Mouse (Mus musculus) heart, embryonic 15.5 days (tissue): Measurements from ENCODE around the gene Trappc3. TPM values are rescaled to one million over a fixed set of nuclear protein-coding genes. Genes with fewer than 3 reads are reported as not detected.

Experiments
- ATAC-seq: fragments of 200-750 bp; cut with Nextera tagmentation; replicated peaks from 2 replicates; pipeline ENCODE4 v1.8.0; 2017; ENCODE audit warnings: low read depth, moderate TSS enrichment; ENCODE audit not compliant: insufficient number of reproducible peaks, insufficient read depth, low FRiP score
- H3K27ac ChIP-seq: fragments of 300-500 bp; sonication (generic); 2 replicates; pipeline ENCODE4 v1.5.1; 2015; ENCODE audit warnings: mild to moderate bottlenecking, inconsistent platforms
- H3K27me3 ChIP-seq: fragments of 300-500 bp; sonication (generic); 2 replicates; pipeline ENCODE4 v1.6.1; 2015; ENCODE audit warnings: inconsistent platforms
- H3K36me3 ChIP-seq: fragments of 300-500 bp; sonication (generic); 2 replicates; pipeline ENCODE4 v1.6.1; 2015; ENCODE audit warnings: mild to moderate bottlenecking, inconsistent platforms
- H3K4me1 ChIP-seq: fragments of 300-500 bp; sonication (generic); replicated peaks from 2 replicates; pipeline ENCODE4 v1.6.1; 2015; ENCODE audit warnings: inconsistent platforms
- H3K4me2 ChIP-seq: fragments of 300-500 bp; sonication (generic); 2 replicates; pipeline ENCODE4 v1.6.1; 2015; ENCODE audit warnings: inconsistent platforms, mild to moderate bottlenecking, moderate library complexity
- H3K4me3 ChIP-seq: fragments of 300-500 bp; sonication (generic); 2 replicates; pipeline ENCODE4 v1.5.1; 2015; ENCODE audit warnings: mild to moderate bottlenecking, inconsistent platforms
- H3K9ac ChIP-seq: fragments of 300-500 bp; sonication (generic); 2 replicates; pipeline ENCODE4 v1.6.1; 2015; ENCODE audit warnings: mild to moderate bottlenecking, inconsistent platforms
- H3K9me3 ChIP-seq: fragments of 300-500 bp; sonication (generic); replicated peaks from 2 replicates; pipeline ENCODE4 v1.6.1; 2016; ENCODE audit warnings: inconsistent platforms
- WGBS: fragments of 180-500 bp; shearing (Covaris S2); methylation state at CpG from one replicate; pipeline ENCODE4 v1.1.7; 2015; ENCODE audit warnings: mixed read lengths; 5-methylcytosine and 5-hydroxymethylcytosine counted together
- polyA plus RNA-seq: library from polyadenylated mRNA; unstranded; fragments of >200 nt; fragmentation: Nextera tagmentation; extraction: Ambion mirVana; gene quantifications from 2 replicates; pipeline ENCODE4 v1.2.1, GENCODE M21; 2015

Gene Trappc3
- polyA plus RNA-seq, 1 experiment from 2014 or later: 73.1 TPM

GRCm38 (mm10) chr4:126316443-126317040 lies 54.4 kb downstream of the Trappc3 start:
- 88% methylated on average over 13 of the region's 13 CpGs for WGBS
- no peak overlapping the region for H3K4me3 ChIP-seq
- no peaks in the 10 kb centered on the region for H3K9me3 ChIP-seq
- H3K27ac ChIP-seq: no peak overlapping the region
- H3K4me1 ChIP-seq: peaks cover 33% of the 10 kb centered on the region
- peaks cover 25% of the 10 kb centered on the region for H3K36me3 ChIP-seq
- no peak overlapping the region for H3K9ac ChIP-seq
- no peaks in the 10 kb centered on the region for H3K27me3 ChIP-seq
- ATAC-seq: no peak
- H3K4me2 ChIP-seq: no peak overlapping the region

GRCm38 (mm10) chr4:126319806-126320205 lies 57.7 kb downstream of the Trappc3 start:
- H3K4me1 ChIP-seq: peaks cover 33% of the 10 kb centered on the region
- H3K9ac ChIP-seq: no peak overlapping the region
- no peak overlapping the region for H3K4me3 ChIP-seq
- H3K27me3 ChIP-seq: peaks cover 18% of the 10 kb centered on the region
- no peak overlapping the region for H3K4me2 ChIP-seq
- H3K36me3 ChIP-seq: peaks cover 25% of the 10 kb centered on the region
- WGBS: 88% methylated on average over 6 of the region's 6 CpGs
- H3K27ac ChIP-seq: no peak overlapping the region
- H3K9me3 ChIP-seq: no peaks in the 10 kb centered on the region
- no peak for ATAC-seq

DNA sequence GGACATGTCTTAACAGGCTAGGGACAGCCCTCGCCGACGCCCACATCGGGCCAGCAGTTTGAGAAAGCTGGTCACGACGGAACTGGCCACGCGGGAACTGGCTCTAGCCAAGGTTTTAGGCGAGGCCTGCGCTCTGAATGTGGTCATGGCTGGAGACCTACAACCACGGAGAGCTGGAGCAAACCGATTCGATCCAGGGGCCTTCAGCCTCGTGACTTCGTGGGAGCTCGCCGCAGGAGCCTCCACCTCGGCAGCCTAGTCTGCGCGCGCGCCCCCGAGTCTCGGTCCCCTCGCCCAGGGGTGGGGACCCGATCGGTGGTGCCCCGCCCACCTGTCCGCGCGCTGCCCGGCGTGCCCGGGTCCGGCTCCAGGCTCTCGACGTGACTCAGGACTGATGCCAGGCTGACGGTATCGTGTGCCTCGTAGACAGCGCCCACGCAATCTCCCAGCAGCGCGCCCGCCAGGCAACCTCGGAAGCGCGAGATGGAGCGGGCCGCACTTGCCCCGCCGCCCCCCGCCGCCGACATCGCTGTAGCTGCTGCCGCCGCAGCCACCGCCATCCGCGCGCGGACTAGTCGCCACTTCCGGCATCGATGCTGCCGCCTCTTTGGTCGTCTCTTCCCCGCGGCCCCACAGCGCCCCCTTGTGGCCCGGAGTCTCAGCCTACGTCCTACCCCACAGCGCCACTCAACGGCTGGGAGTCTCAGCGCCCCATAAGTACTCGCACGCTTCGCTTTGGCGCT lies 59.2 kb downstream of the Trappc3 start, which contains the start of gene Adprhl2:
Gene Adprhl2, minus strand, starts transcription at position 593 of the 743 bp plus-strand sequence.
- H3K36me3 ChIP-seq: peaks cover 20% of the 10 kb centered on the region
- H3K27me3 ChIP-seq: peaks cover 29% of the 10 kb centered on the region
- H3K9me3 ChIP-seq: no peaks in the 10 kb centered on the region
- peak within 1 kb of the TSS; percentile 83 for H3K27ac ChIP-seq
- H3K4me2 ChIP-seq: peak within 1 kb of the TSS; percentile 91
- peaks cover 32% of the 10 kb centered on the region for H3K4me1 ChIP-seq
- H3K4me3 ChIP-seq: peak within 1 kb of the TSS; percentile 98
- H3K9ac ChIP-seq: peak within 1 kb of the TSS; percentile 92
- ATAC-seq: peak; percentile 84
- WGBS: under 1% methylated on average over 80 of the region's 80 CpGs

DNA sequence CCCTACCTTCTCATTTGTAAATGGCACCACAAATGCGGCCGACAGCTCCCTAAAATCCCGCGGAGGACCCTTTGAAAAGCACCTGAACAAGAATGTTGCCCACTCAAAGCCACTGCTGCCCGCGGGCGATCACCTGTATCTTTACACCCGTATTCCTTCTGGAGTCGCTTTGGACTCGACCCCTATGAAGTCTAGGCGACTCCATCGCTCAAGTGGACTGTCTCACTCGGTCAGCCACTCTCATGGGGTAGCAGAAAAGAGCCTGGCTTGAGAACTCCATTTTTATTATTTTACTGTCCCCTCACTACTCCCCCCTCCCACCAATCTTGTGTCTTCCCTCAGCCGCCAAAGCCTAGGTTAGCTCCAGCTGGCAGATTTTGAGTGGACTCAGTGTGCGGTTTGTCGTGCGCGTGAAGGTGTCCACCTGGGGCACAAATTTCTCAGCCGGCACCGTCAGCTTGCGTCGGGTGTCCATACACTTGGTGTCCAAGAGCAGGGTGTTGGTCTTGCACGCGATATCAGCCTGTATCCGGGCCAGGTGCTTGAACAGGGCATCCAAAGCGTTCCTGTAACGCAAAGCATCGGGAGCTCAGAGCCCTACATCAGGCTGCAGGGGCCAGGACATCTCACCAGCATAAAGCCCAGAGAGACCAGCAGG lies 59.9 kb downstream of the Trappc3 start:
- Histone ChIP-seq H3K27ac (no peak overlapping the region), H3K4me2 (peak overlapping the region; percentile 91), H3K36me3 (peaks cover 14% of the 10 kb centered on the region), H3K4me1 (peaks cover 30% of the 10 kb centered on the region), H3K27me3 (peaks cover 29% of the 10 kb centered on the region), H3K9ac (peak overlapping the region; percentile 44), H3K4me3 (peak overlapping the region; percentile 98), H3K9me3 (no peaks in the 10 kb centered on the region)
- no peak for ATAC-seq
- WGBS: 50% methylated on average over 28 of the region's 28 CpGs

DNA sequence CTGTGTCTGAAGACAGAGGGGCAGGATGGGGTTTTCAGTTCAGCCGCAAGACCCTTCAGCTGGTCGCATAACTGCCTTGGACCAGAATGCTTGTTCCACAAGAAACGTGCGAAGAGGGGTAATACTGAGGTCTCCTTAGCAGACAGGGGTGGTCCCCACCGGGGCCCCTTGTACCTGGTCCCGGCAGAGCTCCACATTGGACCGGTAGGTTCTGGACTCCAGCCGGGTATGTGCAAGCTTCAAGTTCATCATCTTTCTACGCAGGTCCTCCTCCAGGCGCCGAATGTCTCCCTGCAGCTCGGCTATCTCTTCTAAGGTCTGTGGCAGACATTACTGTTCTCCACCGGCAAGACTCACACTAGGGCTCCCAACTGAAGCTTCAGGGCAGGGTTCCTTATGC lies 60.5 kb downstream of the Trappc3 start:
- ATAC-seq: no peak
- Histone ChIP-seq H3K4me2 (no peak overlapping the region), H3K27ac (no peak overlapping the region), H3K9me3 (no peaks in the 10 kb centered on the region), H3K4me3 (no peak overlapping the region), H3K9ac (no peak overlapping the region), H3K4me1 (peaks cover 30% of the 10 kb centered on the region), H3K27me3 (peaks cover 29% of the 10 kb centered on the region), H3K36me3 (peaks cover 7% of the 10 kb centered on the region)
- WGBS: 90% methylated on average over 13 of the region's 13 CpGs

DNA sequence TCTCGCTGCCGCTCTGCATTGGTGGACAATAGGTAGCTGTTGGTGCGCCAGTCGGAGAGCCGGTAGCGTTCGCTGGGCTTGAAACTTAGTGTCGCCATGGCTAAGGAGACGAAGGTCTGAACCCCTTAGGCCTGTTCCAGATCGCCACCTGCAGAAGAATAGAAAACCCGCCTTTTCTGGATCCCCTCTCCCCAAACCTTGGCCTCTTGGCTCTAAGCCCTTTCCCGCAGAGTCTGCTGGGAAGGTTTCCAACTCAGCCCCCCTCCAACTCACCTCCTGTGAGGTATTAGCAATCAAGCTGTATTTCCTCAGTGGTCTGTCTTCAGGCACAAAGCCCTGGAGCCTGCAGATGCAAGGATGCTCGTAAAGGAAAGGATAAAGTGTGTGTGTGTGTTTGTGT lies 62.7 kb downstream of the Trappc3 start:
- WGBS: 30% methylated on average over 13 of the region's 13 CpGs
- Histone ChIP-seq H3K9ac (no peak overlapping the region), H3K9me3 (no peaks in the 10 kb centered on the region), H3K4me3 (peak overlapping the region; percentile 24; the same call in 1 of the 2 replicates), H3K27me3 (peaks cover 29% of the 10 kb centered on the region), H3K36me3 (no peaks in the 10 kb centered on the region), H3K4me1 (peaks cover 27% of the 10 kb centered on the region), H3K27ac (no peak overlapping the region), H3K4me2 (peak overlapping the region; percentile 53)
- ATAC-seq: no peak

GRCm38 (mm10) chr4:126325281-126325861 lies 63.2 kb downstream of the Trappc3 start, which contains the start of gene Tekt2:
Tekt2 (minus strand) TSS chr4:126325688.
- H3K9me3 ChIP-seq: no peaks in the 10 kb centered on the region
- peak within 1 kb of the TSS; percentile 24; the same call in 1 of the 2 replicates for H3K4me3 ChIP-seq
- peak within 1 kb of the TSS; percentile 53 for H3K4me2 ChIP-seq
- no peak within 1 kb of the TSS for H3K27ac ChIP-seq
- peaks cover 29% of the 10 kb centered on the region for H3K27me3 ChIP-seq
- peaks cover 24% of the 10 kb centered on the region for H3K4me1 ChIP-seq
- H3K36me3 ChIP-seq: no peaks in the 10 kb centered on the region
- no peak for ATAC-seq
- 15% methylated on average over 23 of the region's 23 CpGs for WGBS
- H3K9ac ChIP-seq: peak within 1 kb of the TSS; percentile 36; the same call in 1 of the 2 replicates

Other genes starting within 250 kb of the Trappc3 start
- 0.38 and 1.4 TPM in 2 replicates for gene Csf3r, start 237.8 kb upstream of the Trappc3 start, polyA plus RNA-seq
- gene Mrps15, start 215.4 kb upstream of the Trappc3 start, polyA plus RNA-seq: 120 and 137 TPM in 2 replicates
- 6.1 and 7.6 TPM in 2 replicates for gene Oscp1, start 203.8 kb upstream of the Trappc3 start, polyA plus RNA-seq
- gene Lsm10, start 165.7 kb upstream of the Trappc3 start, polyA plus RNA-seq: 42.2 and 43.2 TPM in 2 replicates
- gene Stk40, start 158.4 kb upstream of the Trappc3 start, polyA plus RNA-seq: 20.6 and 27.2 TPM in 2 replicates
- 28.0 and 37.7 TPM in 2 replicates for gene Eva1b, start 114.6 kb upstream of the Trappc3 start, polyA plus RNA-seq
- 3.3 and 4.1 TPM in 2 replicates for gene Sh3d21, start 98.8 kb upstream of the Trappc3 start, polyA plus RNA-seq
- 129 and 149 TPM in 2 replicates for gene Thrap3, start 59.6 kb upstream of the Trappc3 start, polyA plus RNA-seq
- gene Map7d1, start 6.0 kb upstream of the Trappc3 start, polyA plus RNA-seq: 39.4 and 50.7 TPM in 2 replicates
- 5.2 and 10.9 TPM in 2 replicates for gene Col8a2, start 24.5 kb downstream of the Trappc3 start, polyA plus RNA-seq
- gene Adprhl2, start 59.4 kb downstream of the Trappc3 start, polyA plus RNA-seq: 30.4 and 44.9 TPM in 2 replicates
- 1.1 and 2.4 TPM in 2 replicates for gene Tekt2, start 63.4 kb downstream of the Trappc3 start, polyA plus RNA-seq
- 11.5 and 13.9 TPM in 2 replicates for gene Ago3, start 167.2 kb downstream of the Trappc3 start, polyA plus RNA-seq
- gene Ago1, start 206.3 kb downstream of the Trappc3 start, polyA plus RNA-seq: 1.9 and 2.5 TPM in 2 replicates